Mouse (Mus musculus) embryo, embryonic 11.5 days (tissue): ENCODE measurements around the gene Dnm1.

Source experiments
- DNase-seq: peaks from one replicate; pipeline ENCODE4 v3.0.0-alpha.2; 2012; ENCODE audit warnings: low read depth, low spot score

Dnm1 gene

DNA sequence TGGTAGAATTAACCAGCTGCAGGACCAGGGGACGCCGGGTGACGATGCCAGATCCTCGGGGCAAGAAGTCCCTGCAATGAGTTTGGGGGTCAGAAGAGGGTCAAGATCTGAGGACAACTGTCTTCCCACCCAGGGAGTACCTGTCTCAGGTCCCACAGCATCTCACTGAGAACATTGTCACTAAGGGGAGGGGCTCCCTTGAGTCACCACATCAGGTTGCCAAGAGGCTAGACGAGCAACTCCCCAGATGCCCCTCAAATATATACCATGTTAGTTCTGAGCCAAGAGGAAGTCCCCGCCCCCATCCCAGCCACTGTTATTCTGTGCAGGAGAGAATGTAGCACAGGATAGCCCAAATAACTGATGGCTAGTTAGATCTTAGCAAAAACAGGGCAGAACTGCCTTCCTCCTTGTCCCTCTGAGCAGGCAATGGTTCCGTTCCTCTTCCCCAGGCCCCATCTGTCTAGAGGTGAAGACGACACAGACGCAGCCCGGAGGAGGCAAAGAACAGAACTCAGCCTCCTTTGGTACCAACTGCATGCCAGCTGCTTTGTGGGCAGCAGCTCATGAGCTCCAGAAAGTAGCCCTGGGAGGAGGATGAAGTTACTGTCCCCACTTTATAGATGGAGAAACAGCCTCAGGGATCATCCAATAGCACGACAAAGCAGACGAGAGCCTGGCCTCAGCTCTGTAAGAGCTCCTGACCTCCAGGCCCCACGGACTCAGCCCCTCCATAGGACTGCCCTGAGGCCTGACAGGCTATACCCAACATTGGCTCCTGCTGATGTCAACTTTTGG lies 12.1 kb downstream of the Dnm1 start:
- DNase-seq = no peak

DNA sequence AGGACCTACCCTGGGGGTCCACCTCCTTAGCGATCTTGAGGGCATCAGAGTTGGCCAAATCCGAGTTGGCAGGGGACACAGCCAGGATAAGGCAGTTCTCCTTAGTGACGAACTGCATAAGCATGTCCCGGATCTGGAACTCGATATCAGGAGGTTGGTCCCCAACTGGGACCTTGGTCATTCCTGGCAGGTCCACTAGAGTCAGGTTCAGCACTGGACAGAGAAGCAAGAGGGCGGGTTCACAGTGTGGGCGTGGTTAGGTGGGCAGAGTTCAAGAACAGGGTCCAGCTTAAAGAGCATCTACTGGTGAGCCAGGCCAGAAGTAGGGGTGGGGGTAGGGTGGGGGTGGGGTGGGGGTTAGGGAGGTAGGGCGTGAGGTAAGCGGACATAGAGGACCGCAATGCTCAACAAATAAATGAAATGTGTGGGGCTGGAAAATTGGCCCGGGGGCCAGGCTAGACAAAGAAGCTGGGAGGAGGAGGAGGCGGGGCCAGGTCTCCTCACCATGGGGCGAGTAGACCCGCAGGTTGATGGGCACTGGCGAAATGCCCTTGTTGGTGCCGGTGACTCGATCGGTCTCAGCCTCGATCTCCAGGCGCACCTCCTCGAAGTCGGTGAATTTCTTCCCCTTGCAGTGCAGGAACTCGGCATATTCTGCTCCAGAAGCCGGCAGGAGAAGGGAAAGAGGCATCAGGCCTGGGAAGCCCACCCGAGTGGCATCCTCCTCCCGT lies 13.1 kb downstream of the Dnm1 start:
- no peak for DNase-seq

DNA sequence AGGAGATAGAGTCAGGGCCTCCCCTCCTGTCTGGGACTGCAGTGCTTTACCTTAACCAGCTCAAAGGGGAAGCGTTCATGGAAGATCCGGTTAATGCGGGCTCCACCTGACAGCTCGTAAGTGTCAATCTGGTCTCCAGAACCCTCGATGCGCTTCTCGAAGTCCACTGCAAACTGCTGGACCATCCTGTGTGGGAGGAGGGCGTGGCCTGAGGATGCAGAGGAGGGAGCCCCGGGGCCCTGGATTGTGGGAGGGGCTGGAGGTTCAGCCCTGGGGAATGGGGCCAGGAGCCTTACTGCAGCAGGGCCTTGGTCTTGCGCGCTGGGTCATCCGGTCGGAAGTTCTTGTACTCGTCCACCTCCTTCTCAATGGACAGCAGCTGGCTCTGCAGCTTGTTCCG lies 17.2 kb downstream of the Dnm1 start:
- DNase-seq = no peak

DNA sequence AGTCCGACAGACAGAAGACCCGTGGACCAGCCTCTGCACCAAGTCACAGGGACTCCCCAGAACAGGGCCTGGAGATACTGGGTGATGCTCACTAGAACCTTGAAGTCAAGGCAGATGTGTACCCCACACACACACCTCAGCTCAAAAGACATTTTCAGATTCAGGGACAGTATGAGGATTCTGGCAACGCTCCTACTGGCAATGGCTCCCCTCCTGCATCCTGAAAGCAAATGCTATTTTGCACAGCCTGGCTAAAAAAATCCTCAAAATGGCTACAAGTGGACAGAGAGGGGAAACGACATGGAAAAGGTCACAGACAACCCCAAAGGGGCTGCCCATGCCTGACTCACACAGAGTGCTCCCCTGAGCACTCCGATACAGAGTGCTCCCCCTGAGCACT lies 21.0 kb downstream of the Dnm1 start:
- no peak for DNase-seq

DNA sequence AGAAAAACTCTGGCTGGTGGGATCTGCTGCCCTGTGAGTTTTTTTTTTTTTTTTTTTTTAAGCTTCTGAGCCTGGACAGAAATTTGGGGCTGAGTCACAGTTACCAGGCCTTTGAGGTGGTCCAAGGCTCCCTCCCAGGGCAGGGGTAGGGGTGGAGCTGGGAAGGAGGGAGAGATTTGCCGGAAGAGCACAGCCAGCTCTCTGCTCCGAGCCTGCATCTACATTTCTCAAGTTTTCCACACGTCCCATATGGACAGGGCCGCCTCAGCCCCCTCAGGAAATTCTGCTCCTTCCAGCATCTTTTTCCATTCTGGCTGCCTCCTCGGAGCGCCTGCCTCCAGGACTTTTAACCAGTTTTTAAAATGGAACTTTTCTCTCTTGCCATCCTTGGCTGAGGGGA lies 23.6 kb downstream of the Dnm1 start:
- DNase-seq = no peak

DNA sequence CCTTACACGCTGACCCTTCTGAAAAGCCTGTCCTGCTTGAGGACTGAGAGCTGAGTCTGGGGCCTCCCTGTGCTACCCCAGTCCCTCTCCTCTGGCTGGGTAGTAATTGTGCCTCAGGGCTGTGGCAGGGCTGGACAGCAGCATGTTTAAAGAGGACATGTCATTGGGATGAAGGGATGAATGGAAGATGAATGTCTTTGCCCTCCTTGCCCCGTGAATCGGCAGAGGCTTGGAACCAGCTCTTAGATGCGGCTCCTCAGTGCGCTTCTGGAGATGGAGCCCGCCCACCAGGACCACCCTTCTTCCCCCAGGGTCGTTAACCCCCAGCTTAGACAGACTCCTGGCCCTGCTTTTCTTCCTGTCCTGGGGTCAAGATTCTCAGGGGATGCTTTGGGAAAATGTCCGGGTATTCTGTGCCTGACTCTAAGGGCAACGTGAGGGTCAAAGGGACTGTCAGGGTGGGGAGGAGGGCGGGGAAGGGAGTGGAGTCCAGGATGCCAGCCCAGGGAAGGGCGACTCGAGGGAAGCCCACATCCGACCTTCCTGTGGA lies 24.2 kb downstream of the Dnm1 start:
- DNase-seq = no peak

DNA sequence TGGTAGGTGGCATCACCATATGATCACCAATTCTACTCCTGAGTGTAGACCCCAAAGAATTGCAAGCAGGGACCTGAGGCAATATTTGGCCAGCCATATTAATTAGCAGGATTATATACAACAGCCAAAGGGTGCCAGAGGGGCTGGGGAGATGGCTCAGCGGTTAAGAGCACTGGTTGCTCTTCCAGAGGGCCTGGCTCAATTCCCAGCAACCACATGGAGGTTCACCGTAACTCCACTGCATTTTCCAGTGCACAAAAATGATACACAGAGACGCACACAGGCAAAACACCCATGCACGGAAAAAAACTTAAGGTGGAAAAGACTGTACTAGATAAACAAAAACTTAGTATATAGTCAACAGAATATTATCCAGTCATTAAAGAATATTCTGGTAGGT lies 25.9 kb downstream of the Dnm1 start:
- DNase-seq = no peak

DNA sequence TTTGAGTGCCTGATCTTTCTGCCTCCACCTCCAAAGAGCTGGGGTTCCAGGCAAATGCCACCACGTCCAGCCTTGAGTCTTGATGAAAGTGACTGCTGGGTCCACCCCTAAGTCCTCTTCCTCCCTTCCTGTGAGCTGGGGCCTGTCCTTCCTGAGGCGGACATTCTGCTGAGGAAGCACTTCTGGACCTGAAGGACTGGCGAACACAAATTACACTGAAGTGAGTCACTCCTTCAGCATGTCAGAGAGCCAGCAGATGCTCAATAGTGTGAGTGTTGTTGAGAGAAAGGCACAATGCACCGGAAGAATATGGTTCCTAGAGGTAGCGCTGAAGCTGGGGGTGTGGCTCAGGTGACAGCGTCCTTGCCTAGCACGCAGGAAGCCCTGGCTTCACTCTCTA lies 27.8 kb downstream of the Dnm1 start:
- DNase-seq = no peak

DNA sequence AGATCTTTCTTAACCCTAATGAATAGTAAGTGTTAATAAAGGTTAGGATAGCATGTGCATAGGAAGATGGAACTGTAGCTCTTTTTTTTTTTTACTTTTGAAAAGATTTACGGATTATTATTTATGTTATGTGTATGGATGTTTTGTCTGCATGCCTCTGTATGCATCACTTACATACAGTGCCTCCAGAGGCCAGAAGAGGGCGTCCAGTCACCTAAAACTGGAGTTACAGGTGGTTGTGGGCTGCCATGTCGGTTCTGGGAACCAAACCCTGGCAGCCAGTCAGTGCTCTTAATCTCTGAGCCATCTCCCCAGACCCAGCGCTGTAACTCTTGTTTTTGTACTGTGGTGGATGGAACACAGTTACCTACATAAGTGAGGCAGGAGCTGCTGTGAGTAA lies 28.8 kb downstream of the Dnm1 start:
- DNase-seq = no peak

DNA sequence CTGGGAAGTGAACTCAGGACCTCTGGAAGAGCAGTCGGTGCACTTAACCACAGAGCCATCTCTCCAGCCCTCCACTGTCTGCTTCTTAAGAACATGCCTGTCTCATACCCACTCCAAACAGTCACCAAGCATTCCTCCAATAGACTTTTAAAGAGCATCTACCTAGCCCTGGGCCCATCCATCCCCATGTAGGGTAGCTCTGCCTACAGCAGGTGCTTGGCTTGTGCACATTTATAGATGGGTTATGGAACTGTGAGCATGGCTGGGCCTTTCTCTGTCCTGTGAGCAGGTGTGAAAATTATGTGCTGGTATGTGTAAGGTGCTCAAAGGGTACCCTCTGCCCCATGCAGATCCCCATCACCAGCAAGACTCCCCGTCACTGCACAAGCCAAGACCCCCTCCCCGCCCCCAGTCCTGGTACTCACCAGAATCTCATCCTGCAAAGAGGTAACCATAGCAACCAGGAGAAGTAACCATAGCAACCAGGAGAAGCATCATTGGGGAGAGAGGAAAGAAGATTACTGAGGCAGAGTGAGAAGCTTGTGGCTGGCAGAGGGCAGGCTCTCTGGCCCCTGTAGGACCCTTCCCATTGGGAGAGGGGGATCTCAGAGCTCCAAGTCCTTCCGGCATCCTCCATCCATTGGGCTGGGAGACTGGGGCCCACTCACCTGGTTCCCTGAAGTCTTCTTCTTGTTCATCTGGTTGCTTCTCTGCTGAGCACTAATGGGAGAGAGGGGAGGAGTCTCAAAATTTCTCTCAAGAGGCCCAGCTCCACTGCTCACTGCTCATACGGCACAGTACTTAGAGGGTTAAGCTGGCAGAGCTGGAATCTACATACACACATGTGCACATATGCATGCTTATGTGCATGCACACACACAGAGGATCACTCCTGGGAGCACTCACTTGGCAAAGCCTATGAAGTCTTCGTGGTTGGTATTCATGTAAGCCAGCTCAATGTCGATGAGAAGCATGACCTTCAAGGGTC lies 30.1 kb downstream of the Dnm1 start:
- DNase-seq = no peak

DNA sequence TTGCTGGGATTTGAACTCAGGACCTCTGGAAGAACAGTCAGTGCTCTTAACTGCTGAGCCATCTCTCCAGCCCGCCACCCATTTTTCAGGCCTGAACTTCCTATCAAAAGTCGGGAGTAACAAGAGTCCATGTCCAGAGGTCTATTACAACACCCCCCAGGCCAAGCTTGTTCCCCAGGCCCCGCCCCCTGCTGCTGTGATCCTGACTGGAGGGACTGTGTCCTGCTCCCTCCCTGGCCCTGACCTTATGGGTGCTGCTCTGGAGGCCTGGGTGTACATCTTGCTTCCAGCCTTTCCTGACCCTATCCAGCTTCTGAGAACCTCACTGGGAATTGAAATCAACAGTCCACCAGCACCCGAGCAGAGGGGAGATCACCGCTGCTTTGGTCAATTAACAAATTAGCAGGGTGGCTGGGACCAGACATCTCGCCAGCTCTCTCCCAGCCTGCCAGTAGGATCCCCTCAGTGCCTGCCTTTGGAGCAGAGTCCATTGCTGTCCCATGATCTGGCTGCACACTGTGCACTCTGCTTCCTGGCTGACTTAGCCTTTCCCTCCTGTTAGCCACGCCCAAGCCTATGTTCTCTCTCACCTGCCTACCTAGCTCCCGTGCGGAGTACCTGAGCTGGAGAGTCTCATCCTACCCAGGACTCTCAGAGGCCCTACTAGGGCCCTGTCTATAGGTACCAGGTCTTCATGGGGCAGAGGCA lies 31.4 kb downstream of the Dnm1 start:
- DNase-seq = no peak

DNA sequence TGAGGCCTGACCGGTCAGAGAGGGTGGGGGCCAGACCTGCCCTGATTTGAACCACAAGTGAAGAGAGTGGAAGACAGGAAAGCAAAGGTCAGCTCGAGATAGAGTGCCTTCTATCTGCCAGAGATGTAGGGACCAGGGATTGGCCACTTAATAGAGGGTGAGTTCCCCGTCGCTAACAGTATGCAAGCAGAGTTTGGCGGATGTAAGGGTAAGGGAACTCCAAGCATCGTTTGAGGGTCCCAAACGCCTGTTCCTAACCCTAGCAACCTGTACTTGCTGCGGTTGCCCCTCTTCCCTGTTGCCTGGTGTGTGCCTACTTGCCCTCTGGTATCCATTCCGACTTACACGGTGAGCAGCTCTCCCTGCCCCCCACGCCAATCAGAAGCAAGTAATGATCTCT lies 32.4 kb downstream of the Dnm1 start:
- no peak for DNase-seq

DNA sequence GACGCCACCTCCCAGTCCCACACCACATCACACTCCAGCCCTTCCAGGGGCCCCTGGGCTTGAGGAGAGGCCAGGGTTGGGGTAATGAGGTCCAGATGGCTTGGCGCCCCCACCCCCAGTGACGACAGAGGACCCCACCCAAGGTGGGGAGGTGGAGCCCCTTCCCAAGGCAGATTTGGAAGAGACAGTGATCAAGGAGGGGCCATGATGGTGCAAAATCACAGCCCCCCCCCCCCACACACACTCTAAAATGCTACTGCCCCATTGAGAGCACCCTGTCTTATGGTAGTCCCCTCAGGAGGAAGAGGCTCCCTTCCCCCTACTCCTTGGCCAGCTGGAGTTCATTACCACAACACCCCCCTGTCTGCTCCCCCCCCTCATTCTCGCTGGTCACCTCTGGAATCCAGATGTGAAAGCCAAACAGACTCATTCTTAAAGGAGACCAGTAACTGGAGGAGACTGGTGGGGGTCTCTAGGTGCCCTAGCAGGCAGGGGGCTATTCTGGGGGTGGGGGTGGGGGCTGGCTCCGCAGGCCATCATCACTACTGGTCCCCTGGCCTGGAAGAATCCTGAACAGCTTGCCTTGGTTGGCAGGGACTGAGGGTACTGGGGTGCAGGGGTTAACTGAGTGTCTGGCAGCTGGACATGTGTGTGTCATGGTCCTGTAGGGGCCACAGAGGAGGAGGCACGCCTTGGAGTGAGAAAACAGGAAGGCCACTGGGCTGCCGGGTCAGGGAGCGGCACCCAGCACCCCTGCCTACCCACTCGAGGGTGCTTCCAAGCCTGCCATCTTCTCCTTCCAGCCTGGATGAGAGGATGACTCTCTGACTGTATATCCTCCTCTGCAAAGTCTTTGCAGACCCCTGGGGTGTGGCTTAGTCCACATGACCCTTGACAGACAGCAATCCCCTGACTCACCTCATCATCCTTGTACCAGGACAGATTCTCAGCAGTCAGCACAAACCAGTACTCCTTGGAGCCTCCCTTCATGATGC lies 33.3 kb downstream of the Dnm1 start:
- peak; percentile 66 for DNase-seq

DNA sequence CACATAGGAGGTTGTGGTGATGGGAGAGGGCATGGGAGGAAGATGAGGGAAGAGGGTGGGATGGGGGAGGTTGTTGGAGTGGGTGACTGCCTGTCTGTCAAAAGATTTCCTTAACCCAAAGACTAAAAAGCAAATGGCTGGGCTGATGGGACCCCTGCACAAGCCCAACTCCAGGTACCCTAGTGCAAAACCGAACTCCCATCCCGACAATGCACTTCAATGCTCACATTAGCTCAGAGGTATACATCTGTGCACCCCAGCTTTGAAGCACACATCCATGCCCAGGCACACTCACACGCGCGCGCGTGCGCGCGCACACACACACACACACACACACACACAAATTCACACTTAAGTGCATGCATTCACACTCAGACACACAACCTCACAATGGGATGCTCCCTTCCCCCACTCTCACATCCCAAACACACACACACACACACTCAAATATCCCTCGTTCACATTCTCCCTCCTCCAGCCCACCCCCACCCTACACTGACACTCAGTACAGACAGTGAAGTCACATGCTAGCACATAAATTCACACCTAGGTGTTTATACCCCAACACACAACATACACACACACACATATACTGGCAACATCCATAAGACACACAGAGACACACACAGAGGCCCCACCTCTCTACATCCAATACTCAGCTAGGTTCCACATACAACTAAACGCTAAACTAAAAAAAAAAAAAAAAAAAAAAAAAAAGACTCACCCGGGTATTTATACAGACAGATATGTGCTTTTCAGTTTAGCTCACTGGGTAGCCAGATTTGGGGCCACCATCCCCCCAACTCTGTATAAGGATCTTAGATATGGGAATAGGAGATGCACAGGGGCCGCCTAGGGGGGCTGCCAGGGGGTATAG lies 34.2 kb downstream of the Dnm1 start:
- no peak for DNase-seq

DNA sequence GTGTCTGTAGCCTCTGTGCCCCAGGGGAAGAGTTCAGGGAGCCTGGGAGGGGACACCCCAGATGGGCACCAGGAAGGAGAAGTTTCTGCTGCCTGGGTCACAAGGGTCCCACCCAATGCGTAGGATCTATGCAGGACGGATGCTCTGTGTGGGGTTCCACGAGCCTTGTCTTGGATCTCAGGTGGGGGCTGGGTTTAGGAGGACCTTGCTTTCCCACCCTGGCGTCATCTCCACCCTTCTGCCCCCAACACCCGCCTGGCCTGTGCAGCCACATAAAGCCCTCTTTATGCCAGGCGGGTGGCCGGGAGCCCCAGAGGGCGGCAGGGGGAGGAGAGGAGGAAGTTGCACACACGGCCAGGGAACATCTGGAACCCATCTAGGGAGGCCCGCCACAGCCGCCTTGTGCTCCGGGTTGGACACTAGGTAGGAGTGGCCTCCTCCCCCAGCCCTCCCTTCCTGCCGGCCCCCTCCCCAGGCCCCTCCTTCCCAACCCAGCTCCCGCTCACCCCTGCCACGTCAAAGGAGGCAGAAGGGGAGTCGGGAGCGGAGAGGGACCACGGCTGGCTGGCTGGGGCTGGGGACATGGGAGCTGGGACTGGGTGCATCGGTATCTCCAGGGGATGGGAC lies 35.2 kb downstream of the Dnm1 start:
- peak; percentile 82 for DNase-seq

DNA sequence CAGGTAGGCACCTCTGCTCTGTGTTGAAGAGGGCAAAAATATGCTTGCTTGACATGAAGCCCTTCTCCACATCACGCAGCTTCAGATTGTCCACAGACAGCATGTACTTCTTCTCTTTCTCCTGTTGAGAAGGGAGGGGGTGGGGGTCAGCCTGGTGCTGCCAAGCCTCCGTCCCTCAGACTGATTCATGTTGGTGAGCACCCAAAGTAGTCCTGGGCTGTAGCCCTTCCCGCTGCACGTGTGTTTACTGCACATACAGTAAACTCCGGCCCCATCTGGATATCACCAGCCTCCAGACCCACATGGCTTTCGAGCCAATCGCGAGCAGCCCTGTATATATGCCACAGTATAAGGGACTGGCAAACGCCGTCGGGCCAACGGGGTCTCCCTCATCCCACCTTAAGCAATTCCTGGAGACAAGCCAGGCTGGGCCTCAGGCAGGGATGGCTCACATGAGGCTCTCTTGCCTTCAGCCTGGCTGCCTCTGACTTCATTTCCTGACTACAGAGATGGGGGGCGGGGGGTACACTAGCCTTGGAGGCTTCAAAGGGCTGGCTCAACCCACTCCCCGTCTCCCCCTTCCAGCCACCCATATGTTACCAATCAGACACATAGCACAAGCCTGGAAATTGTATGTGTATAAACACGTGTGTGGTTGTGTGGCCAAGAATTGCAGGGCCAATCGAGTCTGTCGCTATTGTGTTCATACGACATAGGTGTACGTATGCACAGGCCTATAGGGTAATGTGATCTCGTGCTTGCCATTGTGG lies 36.1 kb downstream of the Dnm1 start:
- peak; percentile 62 for DNase-seq

DNA sequence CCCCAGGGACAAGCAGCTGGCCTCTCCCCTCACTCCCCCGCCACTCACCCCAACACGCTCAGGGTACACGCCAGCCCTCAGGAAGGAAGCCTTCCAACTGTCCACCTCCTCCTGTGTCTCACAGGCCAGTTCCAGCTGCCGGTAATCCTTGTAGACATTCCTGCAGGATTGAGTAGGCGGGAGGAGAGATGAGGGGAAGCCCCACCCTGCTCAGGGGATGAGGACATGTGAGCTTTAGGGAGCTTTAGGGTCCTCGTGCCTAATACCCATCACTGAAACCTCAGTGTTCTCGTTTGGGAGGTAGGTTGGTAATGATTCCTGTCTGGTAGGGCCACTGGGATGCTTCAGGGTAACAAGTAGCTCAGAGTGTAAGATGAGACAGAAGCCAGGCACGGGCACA lies 37.4 kb downstream of the Dnm1 start:
- DNase-seq = no peak

DNA sequence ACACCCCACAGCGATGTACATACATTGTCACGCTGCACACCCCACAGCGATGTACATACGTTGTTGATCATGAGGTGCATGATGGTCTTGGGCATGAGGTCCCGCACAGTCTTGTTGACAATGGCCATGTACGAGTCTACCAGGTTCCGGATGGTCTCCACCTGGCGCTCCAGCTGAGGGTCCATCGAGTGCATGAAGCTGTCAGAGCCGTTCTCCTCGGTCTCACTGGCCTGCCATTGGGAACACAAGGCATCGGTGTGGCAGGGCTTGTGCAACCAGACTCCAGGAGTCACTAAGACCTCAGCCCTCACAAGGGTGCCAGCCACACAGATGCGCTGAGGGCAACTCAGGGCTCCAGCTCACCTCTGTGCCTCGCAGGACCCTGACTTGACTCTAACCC lies 38.3 kb downstream of the Dnm1 start:
- DNase-seq = no peak
